Mouse (Mus musculus) adrenal gland, postnatal 36 days (tissue): ENCODE data around the gene Ywhag. TPM values are rescaled to one million over a fixed set of nuclear protein-coding genes. Genes with fewer than 3 reads are reported as not detected.

ENCODE experiments used
- DNase-seq, 2 experiments: peaks; one replicate each; pipeline ENCODE4 v3.0.0; 2021; ENCODE audit warnings: mixed read lengths in 1 of 2
- total RNA-seq, 2 experiments: library from RNA; stranded (reverse); gene quantifications; 2 replicates each; pipeline ENCODE4 v1.2.3; 2021

Gene Ywhag
- total RNA-seq, 2 experiments from 2014 or later, result 499 to 690 TPM

DNA sequence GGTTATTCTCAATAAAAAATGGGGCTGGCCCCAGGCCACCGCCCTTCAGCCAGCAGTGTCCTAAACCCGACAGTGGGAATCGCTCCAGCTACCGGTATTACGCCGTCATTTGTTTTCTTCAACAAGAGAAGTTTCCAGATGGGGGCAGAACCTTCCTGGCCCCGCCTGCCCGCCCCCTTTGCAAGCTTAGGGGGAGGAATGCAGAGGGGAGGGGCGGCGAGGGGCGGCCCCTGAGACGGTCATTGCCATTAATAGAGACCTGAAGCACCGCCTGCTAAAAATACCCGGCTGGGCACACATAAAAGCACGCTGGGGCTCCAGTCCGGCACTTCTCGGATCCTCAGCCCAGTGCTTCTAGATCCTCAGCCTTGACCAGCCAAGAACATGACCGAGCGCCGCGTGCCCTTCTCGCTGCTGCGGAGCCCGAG lies 46.7 kb downstream of the Ywhag start, which contains the start of gene Hspb1:
Hspb1 (plus strand) TSS at position 245 of the 428 bp plus-strand sequence.
- DNase-seq, result peak; percentile 86 to 92

DNA sequence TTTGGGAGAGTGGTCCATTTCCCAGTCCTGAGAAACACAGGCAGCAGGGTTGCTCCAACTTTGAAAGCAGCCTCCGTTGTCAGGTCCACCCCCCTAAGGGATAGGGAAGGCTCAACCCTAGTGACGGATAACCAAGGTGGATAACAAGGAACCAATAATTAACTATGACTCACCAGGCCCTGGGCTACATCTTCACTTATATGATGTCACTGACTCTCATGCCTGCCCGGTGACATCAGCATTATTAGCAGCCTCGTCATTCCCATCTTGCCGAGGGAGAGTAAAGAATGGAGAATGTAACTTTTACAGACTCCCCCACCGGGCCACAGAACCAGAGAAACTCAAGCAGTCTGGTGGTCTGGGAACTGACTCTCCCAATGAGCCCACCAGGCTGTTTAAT lies 49.8 kb downstream of the Ywhag start:
- no peak for DNase-seq

DNA sequence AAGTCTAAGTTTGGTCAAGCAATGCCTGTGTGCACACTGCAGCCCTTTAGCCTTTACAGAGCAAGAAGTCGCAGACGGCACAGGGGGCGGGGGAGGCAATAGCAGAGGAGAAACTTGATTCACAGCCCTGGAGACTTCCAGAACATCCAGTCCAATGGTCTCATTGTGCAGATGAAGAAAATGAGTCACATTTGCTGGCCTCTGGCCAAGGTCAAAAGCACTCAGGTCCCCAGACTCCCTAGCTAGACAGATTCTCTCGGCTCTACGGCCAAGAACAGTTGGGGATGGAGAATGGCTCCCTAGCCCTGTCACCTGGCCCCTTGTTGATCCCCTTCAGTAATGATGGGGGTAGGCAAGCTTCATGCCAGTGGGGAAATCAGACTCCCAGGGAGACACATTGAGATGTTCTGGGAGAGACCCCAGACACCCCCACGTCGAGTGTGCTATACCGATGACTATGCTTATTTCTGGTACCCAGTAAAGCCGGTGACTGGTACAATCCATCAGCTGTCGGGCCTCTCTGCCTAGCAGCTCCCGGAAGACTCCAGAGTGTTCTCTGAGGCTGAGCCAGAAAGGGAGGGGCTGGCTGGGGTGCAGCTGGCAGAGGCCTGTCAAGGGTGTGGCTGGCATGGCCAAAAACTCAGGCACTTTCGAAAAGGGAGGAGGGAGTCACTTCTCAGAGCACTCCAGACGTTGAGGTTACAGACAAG lies 54.8 kb downstream of the Ywhag start:
- peak; percentile 91 to 94 for DNase-seq

DNA sequence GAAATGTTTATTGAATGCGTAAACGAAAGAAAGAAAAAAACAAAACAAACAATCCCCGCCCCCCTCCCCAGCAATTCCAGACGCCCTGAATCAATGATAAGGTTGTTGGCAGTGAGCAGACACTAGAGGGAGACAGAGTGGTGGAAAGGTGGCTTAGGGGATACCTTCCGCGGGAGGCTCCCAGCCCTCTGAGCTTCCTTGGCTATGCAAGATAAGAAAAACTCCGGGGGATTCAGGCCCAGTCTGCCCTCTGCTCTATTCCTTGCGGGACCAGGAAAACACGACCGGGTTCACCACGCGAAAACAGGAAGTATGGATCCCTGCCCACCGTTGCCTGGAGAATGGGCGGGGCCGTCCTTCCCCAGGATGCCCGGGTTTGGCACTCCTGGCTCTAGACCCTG lies 56.6 kb downstream of the Ywhag start:
- peak; percentile 57 to 75 for DNase-seq

DNA sequence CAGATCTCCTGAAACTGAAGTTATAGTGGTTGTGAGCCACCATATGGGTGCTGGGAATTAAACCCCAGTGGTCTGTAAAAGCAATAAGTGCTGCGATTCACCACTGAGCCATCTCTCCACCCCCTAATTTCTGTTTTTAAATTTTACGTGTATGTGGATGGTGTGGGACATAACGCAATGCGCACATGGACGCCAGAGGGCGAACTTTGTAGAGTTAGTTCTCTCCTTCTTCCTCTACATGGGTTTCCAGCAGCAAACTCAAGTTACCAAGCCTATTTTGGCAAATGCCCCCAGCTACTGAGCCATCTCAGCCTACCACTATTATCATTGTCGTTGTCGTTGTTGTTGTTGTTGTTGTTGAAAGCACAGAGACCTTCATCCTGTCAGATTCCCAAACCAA lies 57.2 kb downstream of the Ywhag start:
- DNase-seq, result peak; percentile 68 to 80

DNA sequence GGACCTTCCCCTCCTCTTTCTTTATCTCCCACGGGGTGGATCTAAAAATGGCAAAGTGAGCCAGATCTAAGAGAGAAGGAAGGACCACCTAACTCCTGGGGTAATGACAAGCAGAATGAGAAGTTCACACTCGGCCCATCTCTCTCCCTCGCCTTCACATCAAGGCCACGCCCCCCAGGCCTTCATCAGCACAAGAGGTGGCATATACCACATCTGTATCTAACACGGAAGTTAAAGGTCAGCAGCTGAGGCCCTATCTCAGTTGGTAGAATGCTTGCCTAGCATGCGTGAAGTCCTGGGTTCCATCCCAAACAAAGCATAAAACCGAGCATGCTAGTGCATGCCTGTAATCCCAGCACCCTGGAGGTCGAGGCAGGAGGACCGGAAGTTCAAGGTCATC lies 60.7 kb downstream of the Ywhag start:
- no peak for DNase-seq

DNA sequence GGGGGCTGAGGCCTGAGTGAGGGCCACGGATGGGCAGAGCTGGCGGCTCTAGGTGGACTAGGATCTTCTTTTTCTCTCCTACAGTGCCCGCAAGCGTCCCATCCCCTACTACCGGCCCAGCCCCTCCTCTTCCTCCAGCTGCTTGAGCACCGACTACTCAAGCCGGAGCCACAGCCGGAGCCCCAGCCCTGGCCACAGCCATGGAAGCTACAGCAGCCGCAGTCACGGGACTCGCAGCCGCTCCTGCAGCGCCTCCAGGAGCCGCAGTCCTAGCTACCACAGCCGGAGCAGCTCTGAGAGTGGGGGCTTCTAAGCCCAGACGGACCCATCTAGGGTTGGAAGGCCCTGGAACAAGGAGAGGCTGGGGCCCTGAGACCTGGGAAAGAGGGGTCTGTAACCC lies 61.4 kb downstream of the Ywhag start:
- DNase-seq, result no peak

DNA sequence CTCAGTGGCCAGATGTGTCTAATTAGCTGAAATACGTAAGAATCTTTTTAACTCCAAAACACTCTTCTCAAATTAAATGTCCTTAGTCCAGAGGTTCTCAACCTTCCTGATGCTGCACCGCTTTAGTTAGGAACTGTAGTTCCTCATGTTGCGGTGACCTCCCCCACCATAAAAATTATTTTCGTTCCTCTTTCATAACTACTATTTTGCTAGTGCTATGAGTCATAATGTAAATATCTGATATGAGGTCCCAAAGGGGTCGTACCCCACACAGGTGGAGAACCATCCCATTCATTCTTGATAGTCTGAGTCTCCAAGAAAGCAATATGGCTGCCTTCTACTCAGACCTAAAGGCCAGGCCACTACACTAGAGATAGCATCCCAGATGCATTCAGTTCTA lies 63.9 kb downstream of the Ywhag start:
- DNase-seq, result no peak

DNA sequence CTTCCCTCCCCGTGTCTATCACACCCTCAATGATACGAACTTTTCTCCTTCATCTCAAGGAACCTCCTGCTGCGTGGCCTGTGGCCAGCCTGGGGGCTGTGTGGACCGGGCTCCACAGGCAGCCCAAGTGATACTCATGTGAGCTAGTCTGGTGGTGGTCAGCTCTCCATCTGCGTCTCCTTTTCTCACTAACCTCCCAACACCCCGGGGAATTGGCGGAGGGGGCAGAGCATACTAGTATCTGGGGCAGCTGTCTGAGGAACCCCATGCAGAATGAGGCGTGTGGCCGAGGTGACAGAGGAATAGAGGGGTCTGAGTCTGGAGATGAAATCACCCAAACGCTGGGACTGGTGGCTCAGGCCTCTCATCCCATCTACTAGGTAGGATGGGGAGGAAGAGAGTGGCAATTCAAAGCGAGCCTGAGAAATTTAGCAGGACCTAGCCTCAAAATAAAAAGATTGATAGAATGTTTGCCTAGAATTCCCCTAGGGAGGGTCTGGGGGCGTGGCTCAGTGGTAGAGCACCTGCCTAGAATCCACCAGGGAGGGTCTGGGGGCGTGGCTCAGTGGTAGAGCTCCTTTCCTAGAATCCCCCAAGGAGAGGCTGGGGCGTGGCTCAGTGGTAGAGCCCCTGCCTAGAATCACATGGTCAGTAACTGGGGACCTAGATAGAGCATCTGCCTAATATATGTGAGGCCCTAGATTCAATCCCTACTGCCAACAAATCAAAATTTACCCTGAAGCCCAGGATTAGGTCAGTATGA lies 64.6 kb downstream of the Ywhag start:
- DNase-seq, result no peak

DNA sequence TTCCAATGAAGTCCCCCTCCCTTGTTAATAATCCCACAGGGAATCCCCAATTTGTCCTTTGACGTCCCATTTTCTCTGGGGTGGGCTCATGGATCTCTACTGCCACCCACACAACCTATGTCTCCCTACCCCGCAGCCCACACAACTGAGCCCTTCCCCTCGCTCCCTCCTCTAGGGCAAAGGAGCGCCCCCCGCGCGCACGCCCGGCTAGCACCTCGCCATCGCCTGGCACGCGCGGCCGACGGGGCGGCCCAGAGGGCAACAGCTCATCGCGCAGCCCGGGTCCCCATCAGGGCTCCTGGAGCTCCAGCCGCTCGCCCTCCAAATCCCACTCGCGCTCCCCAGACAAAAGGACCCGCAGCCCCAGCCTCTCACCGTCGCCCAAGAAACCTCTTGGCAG lies 65.8 kb downstream of the Ywhag start:
- no peak for DNase-seq

DNA sequence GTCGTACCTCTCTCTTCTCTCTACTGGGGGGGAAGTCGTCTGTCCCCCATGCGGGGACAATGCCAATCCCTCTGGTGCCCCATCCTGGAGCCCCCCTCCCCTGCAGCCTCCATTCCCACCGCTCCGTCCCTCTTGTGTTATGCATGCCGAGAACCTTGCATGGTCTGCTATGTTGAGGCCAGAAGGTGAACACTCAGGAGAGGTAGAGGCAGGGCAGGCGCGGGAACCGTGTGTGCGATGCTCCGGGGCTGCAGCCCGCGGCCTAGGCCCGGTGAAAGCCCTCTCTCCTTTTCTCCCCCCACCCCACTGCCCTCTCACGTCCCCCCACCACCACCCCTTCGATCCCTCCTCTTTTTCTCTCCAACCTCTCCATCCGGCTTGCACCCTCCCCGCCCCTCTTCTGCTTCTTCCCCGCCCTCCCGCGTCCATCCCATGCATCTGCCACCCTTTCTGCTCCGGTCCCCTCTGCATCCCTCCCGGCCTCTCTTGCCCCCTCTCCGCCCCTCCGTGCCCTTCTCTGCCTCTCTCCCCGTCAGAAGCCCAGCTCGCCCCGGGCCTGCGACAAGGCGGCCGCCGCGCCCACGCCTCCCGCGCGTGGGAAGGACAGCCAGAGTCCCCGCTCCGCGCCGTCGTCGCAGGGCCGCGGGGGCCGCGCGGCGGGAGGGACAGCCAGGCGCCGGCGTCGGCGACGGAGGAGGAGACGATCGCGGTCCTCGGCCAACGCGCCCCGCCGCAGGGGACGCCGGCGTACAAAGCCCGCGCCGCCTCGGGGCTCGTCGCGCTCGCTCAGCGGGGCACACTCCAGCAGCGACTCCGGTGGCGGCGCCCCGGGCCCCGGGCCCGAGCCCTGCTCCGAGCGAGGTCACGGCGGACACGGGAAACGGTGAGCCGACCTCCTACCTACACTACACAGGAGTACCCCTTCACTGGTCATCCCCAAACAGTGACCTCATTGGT lies 66.5 kb downstream of the Ywhag start:
- peak; percentile 43 to 54 for DNase-seq

DNA sequence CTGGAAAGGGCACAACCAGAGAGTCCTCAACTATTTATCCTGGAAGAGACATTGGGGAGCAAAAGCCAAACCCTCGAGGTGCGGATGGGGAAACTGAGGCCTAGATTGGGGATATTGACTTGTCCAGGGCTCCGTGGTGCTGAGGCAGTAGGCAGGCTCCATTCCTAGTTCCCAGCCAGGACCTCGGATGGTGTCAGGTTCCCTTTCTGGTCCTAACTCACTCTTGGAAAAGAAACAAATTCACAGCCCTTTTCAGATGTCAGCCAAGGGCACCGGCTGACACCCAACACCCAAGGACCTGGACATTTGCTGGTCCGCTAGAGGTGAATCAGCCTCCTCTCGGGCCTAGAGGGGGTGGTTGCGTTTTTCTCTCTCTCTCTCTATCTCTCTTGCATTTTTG lies 67.8 kb downstream of the Ywhag start:
- no peak for DNase-seq

Other genes with a start within 250 kb of the Ywhag start
- gene Tmem120a, start 190.2 kb downstream of the Ywhag start, total RNA-seq, result 10 to 100 TPM; 55.5 to 59.9 TPM
- gene Styxl1, start 156.2 kb downstream of the Ywhag start, total RNA-seq, result under 1 TPM; 0.33 to 0.83 TPM
- 100 to 1,000 TPM; 489 to 545 TPM for gene Mdh2, start 156.1 kb downstream of the Ywhag start, total RNA-seq
- 1 to 10 TPM; 1.6 to 3.4 TPM for gene Srrm3, start 127.7 kb downstream of the Ywhag start, total RNA-seq
- 100 to 1,000 TPM in 1 of 2 experiments, 10 to 100 TPM in 1; 85.2 to 330 TPM for gene Hspb1, start 46.7 kb downstream of the Ywhag start, total RNA-seq
- 1 to 10 TPM; 2.3 to 3.3 TPM for gene Ssc4d, start 39.9 kb upstream of the Ywhag start, total RNA-seq
- not detected for gene Zp3, start 45.5 kb upstream of the Ywhag start, total RNA-seq
- 10 to 100 TPM; 13.3 to 17.1 TPM for gene Dtx2, start 60.2 kb upstream of the Ywhag start, total RNA-seq
- gene Upk3b, start 103.9 kb upstream of the Ywhag start, total RNA-seq, result 1 to 10 TPM; 5.3 to 6.8 TPM
- gene Upk3bl, start 119.9 kb upstream of the Ywhag start, total RNA-seq, result not detected
- gene Rasa4, start 149.3 kb upstream of the Ywhag start, total RNA-seq, result 10 to 100 TPM; 11.2 to 11.9 TPM
- gene Polr2j, start 182.0 kb upstream of the Ywhag start, total RNA-seq, result 10 to 100 TPM; 69.3 to 96.9 TPM
- 10 to 100 TPM in 1 of 2 experiments, 1 to 10 TPM in 1; 9.6 to 11.5 TPM for gene Lrwd1, start 201.5 kb upstream of the Ywhag start, total RNA-seq
- 1 to 10 TPM; 6.8 to 7.5 TPM for gene Alkbh4, start 201.5 kb upstream of the Ywhag start, total RNA-seq
- 1 to 10 TPM; 2.8 to 3.0 TPM for gene Orai2, start 236.1 kb upstream of the Ywhag start, total RNA-seq